Mouse (Mus musculus) ZHBTc4 (cell line): ENCODE data around the gene Btnl10.

Experiments
- DNase-seq: peaks from one replicate; pipeline ENCODE4 v3.0.0-alpha.2; 2011; ENCODE audit warnings: low read depth, low spot score

Gene Btnl10

DNA sequence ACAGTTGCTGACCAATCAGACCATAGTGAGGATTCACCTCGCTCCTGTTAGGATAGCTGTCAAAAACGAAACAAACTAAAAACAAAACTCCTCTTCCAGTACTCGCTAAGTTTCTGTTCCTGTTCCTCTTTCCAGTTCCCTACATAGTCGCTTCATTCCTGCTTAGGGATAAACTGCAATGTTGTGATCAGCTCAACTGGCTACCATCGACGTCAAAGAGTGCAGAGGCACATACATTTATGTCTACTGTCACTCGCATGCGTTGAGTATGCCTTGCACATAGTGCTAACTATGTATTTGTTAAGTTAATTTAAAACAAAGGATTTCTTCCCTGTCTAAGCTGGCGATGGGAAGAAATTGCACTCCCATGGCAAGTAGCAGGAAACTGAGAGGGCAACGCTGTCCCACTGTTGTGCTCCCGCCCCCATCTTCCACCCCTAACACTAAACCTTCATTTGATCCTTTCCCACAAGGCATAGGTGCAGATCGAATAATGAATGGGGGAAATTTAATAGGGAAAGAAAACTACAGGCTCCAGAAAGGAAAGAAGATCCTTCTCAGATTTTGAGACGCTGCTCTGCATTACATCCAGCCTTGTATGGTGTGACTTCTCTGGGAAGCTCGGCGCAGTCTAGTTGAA lies 41.6 kb downstream of the Btnl10 start:
- DNase-seq, result no peak

DNA sequence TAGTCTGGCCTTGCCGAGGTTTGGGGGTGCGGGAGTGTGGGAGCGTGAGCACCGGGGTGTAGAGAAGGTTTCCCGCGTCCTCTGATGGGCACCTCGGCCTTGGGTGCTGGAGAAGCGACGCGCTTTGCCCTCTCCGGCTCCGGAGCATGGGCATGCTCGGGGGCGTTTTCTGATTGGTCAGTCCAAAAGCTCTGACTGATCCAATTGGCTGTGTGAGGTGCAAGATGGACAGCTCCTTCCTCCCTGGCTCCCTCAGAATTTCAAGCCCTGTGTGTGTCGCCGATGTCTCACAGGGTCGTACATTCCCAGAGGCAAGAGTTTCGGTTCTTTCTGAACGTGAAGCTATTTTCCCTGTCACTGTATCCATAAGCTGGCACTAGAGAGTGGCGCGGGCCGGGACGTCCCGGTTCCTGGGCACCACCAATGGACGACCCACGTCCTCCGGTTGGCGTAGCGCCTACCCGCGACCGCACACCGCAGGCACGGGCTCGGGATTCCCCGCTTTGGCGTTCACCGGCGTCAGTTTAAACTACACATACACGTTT lies 42.3 kb downstream of the Btnl10 start:
- DNase-seq, result peak; percentile 85

DNA sequence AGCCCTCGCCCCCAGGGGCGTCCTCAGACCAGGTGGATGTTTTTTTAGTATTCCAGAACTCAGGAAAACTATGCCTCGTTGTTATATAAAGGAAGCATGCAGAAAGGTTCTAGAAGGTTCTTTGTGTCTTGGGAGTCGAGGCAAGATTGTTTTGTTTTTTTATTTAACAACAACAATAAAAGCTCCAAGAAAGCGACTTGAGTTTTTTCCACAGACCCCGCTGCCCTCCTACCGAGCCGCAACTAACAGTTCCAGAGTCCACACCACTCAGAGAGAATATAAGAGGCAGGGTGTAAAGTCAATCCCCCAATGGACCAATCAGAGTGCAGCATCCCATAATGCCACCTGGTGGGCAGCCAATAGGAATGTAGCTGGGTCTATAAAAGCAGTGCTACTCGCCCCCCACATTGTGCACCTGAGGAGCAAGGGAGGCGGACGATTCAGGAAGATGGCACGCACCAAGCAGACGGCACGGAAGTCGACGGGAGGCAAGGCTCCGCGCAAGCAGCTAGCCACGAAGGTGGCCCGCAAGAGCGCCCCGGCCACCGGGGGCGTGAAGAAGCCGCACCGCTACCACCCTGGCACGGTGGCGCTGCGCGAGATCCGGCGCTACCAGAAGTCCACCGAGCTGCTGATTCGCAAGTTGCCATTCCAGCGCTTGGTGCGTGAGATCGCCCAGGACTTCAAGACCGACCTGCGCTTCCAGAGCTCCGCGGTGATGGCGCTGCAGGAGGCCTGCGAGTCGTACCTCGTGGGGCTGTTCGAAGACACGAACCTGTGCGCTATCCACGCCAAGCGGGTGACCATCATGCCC lies 43.9 kb downstream of the Btnl10 start:
- peak; percentile 88 for DNase-seq

DNA sequence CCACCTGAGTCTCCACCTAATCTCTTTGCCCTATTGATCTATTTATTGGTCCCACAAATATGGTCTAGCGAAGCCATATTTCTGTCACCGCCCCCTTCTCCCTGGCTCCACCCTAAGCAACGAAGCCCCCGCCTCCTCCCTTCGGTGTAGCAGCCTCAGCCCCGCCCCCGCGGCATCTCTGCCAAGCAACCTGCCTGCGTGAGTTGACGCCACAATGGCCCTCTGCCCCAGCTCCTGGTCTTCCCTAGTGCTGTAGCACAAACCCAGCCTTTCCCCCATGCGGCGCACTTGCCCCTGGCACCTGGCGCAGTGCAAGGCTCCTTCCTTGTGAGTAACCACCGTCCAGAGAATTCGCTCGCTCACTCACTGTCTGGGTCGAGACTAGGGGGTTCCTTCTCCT lies 45.8 kb downstream of the Btnl10 start:
- peak; percentile 77 for DNase-seq

DNA sequence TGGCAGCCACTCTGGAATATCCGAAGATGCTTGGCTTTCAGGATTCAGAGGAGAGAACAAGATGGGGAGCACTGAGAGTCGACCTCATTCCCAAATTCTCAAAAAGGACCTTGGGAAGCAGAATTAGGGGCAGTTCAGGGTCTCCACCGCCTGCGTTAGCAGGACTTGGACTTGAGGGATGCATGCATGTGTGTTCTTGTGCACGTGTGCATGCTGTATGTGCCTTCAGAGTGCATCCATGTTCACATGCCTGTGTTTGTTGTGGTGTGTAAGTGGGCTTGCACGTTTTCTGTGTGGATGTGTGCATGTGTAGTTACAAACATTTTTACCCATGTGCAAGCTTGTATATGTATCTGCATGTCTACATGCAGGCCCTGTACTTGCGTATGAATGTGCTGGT lies 46.5 kb downstream of the Btnl10 start:
- no peak for DNase-seq

DNA sequence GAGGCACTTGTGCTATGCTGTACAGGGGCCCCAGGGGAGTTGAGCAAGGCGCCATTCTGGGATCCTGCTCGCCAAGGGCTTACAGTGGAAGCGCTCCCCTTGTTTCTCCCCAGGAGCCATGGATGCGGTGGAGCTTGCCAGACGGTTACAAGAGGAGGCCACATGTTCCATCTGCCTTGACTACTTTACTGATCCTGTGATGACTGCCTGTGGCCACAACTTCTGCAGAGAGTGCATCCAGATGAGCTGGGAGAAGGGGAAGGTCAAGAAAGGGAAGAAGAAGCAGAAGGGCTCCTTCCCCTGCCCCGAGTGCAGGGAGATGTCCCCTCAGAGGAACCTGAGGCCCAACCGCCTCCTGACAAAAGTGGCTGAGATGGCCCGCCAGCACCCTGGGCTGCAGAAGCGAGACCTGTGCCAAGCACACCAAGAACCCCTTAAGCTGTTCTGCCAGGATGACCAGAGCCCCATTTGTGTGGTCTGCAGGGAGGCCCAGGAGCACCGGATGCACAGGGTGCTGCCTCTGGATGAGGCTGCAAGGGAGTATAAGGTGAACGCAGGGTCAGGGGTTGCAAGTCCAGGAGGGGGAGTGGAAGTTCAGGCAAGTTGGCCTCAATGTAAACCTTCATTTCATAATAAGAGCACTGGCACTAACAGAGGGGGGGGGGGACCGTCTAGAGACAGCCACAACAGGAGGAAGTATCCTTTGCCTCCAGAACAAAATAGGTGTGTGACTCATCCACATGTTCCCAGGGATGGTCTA lies 47.5 kb downstream of the Btnl10 start:
- peak; percentile 59 for DNase-seq

DNA sequence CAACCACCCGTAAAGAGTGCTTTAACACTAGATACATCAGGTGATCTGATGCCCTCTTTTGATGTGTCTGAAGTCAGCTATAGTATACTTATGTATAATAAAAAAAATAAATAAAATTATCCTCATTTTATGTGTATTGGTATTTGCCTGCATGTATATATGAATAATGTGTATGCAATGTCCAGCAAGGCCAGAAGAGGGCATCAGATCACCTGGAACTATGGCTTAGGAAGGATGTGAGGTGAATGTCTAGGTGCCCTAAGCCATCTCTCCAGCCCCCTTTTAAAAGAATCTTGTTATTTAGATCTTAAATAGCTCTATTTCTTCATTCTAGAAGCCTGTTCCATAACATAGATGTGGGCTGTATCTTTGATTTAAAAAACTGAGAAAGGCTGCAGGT lies 49.6 kb downstream of the Btnl10 start:
- DNase-seq, result no peak

DNA sequence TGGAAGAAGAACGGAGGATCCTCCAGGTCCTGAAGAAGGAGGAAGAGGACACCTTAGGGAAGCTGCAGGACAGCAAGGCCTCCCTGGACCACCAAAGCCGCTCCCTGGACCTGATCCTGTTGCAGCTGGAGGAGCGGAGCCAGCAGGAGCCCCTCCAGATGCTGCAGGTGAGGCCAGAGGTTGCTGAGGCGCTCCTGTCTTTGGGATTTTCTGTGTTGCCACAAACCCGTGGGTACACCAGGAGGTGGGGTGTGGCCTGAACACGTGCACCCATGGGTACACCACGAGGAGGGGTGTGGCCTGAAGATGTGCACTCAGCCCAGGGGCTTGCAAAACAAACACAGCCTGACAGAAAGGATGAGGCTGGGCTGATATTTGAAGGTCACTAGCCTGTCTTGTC lies 50.8 kb downstream of the Btnl10 start:
- DNase-seq, result no peak

DNA sequence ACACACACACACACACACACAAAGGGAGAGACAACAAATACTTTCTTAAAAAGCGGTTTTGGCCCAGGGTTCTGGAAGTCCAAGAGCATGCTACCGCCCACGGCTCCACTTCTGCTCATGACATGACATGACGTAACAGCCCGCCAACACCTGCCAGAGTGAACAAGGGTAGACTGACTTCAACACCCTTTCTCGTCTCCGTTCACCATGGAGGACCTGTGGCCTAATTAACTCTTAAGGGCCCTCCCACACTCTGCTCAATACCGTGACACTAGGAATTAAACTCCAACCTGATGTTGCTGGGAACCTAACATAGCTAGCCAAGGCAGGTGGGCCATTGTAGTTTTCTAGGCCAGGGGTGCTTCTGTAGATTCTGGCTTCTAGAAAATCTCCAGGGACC lies 51.3 kb downstream of the Btnl10 start:
- no peak for DNase-seq

DNA sequence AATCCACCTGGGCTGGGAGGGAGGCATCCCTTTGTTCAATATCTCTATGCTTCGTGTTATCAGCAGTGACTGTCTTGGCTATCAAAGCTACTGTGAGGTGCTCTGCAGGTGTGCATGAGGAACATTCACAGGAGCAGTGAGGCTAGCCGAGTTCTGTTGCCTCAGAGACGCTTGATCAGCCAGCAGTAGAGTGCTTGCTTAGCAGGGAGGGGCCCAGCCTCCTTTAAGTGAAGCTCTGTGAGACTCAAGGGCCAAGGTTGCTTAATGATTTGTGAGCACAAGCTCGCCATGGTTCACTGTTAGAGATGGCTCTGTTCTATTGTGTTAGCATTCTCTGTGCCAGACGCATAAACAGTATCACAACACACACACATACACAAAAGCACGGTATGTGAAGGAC lies 52.0 kb downstream of the Btnl10 start:
- DNase-seq, result no peak

DNA sequence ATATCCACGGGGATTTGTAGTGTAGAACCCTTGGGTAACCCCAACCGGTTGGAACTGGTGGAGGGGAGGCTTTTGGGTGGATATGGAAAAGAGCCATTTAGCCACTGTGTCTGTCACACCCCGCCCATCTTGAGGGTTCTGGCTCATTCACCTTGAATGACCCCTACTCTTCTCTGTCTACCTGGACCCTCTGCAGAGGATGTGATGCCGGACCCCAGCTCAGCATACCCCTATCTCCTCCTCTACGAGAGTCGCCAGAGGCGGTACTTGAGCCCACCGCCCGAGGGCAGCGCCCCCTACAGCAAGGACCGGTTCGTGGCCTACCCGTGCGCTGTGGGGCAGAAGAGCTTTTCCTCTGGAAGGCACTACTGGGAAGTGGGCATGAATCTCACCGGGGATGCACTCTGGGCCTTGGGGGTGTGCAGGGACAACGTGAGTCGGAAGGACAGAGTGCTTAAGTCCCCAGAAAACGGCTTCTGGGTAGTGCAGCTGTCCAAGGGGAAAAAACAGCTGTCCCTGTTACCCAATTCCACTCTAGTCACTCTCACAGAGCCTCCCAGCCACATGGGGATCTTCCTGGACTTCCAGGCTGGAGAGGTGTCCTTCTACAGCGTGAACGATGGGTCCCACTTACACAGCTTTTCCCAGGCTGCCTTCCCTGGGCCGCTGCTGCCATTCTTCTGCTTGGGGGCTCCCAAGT lies 53.3 kb downstream of the Btnl10 start:
- peak; percentile 58 for DNase-seq

DNA sequence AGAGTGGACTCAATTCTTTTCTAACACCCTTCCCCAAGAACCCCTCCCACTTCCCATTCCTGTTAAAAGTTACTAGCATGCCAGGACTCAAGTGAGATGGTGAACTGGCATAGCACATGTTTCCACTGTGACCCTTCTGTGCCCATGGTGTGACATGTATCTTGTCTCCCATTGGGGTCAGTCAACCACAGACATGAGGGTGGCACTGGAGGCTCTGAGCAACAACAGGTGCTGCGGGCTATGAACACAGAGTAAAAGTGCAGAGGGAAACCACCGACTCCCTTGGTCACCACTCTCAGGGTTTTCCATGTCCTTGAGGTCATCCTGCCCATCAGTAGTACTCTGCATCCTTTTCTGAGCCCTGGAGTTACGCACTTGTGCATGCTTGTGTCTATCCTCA lies 54.1 kb downstream of the Btnl10 start:
- DNase-seq, result no peak

DNA sequence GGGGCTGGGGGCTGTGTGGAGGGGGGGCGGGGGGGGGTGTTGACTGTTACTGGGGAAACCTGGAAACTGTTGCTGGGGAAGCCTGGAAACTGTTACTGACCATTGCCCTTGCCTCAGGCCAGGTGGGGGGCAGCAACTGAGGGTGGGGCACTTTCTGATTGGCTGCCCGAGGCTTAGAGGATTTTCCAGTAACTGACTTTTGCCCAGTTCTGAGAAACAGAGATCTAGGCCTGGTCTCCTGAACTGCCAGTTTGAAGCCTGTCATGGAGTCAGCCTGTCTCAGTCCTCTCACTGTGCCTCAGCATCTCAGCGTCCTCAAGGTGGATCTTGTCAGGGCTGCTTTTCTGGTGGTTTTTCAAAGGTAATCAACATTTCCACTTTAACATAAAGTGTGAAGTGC lies 56.7 kb downstream of the Btnl10 start:
- DNase-seq, result no peak
